8 mouse cellular contexts compared by ENCODE assay signal in genomic region chr12:103433986-103434731, GRCm38 (mm10). TPM values are rescaled to one million over a fixed set of nuclear protein-coding genes. Genes with fewer than 3 reads are reported as not detected.
DNase-seq lines count a peak whose midpoint lies in the region; ATAC-seq lines count a peak whose summit lies in the region.

Gene Ifi27 (plus strand): TSS chr12:103434211.

- no peaks in the 10 kb centered on the region for H3K4me1 ChIP-seq in hindbrain, embryonic 15.5 days (replicated peaks)
- H3K4me1 ChIP-seq in hindbrain, embryonic 11.5 days (replicated peaks; ENCODE audit: control insufficient read depth, insufficient read depth, low read length), result no peaks in the 10 kb centered on the region
- H3K4me1 ChIP-seq in kidney, embryonic 14.5 days (ENCODE audit: control insufficient read depth, insufficient read depth, low read length), result no peaks in the 10 kb centered on the region
- H3K4me1 ChIP-seq in limb, embryonic 15.5 days, result peaks cover 4% of the 10 kb centered on the region; the same call in 1 of the 2 replicates

- no peak within 1 kb of the TSS for H3K9ac ChIP-seq in hindbrain, embryonic 15.5 days
- H3K9ac ChIP-seq in hindbrain, embryonic 11.5 days (ENCODE audit: low read depth, low read length), result no peak within 1 kb of the TSS
- H3K9ac ChIP-seq in kidney, embryonic 14.5 days (ENCODE audit: low read depth, low read length), result no peak within 1 kb of the TSS
- no peak within 1 kb of the TSS for H3K9ac ChIP-seq in limb, embryonic 15.5 days

- no peak for ATAC-seq in hindbrain, embryonic 15.5 days (ENCODE audit: low FRiP score, low read depth)
- ATAC-seq in hindbrain, embryonic 11.5 days (ENCODE audit: low FRiP score), result no peak
- peak; percentile 92 for ATAC-seq in kidney, embryonic 14.5 days (ENCODE audit: low FRiP score, low TSS enrichment)
- peak; percentile 87 for ATAC-seq in limb, embryonic 15.5 days (ENCODE audit: insufficient number of reproducible peaks, low FRiP score, low TSS enrichment, low read depth)
- peak; percentile 91 for ATAC-seq in neutrophil, adult 5-6 weeks (ENCODE audit: extremely low read depth, insufficient number of reproducible peaks, low FRiP score, poor library complexity, severe bottlenecking)

- H3K27ac ChIP-seq in hindbrain, embryonic 15.5 days (replicated peaks), result no peak within 1 kb of the TSS
- H3K27ac ChIP-seq in hindbrain, embryonic 11.5 days (ENCODE audit: low read depth, low read length), result no peak within 1 kb of the TSS
- H3K27ac ChIP-seq in kidney, embryonic 14.5 days (ENCODE audit: low read depth, low read length), result no peak within 1 kb of the TSS
- H3K27ac ChIP-seq in limb, embryonic 15.5 days, result peak within 1 kb of the TSS; percentile 69

- H3K9me3 ChIP-seq in hindbrain, embryonic 15.5 days, result no peaks in the 10 kb centered on the region
- no peaks in the 10 kb centered on the region for H3K9me3 ChIP-seq in hindbrain, embryonic 11.5 days (ENCODE audit: control insufficient read depth, low read length)
- no peaks in the 10 kb centered on the region for H3K9me3 ChIP-seq in kidney, embryonic 14.5 days (ENCODE audit: control insufficient read depth, low read length)
- no peaks in the 10 kb centered on the region for H3K9me3 ChIP-seq in limb, embryonic 15.5 days

- no peaks in the 10 kb centered on the region for H3K27me3 ChIP-seq in hindbrain, embryonic 15.5 days
- H3K27me3 ChIP-seq in hindbrain, embryonic 11.5 days (ENCODE audit: control insufficient read depth, insufficient read depth, low read length), result no peaks in the 10 kb centered on the region
- H3K27me3 ChIP-seq in kidney, embryonic 14.5 days (ENCODE audit: control insufficient read depth, insufficient read depth, low read length), result no peaks in the 10 kb centered on the region
- no peaks in the 10 kb centered on the region for H3K27me3 ChIP-seq in limb, embryonic 15.5 days

- 76% methylated on average over 8 of the region's 8 CpGs for WGBS in hindbrain, embryonic 15.5 days
- 77% methylated on average over 8 of the region's 8 CpGs for WGBS in hindbrain, embryonic 11.5 days
- 50% methylated on average over 8 of the region's 8 CpGs for WGBS in kidney, embryonic 14.5 days
- WGBS in limb, embryonic 15.5 days, result 47% methylated on average over 8 of the region's 8 CpGs

- DNase-seq in hindbrain, embryonic 11.5 days (ENCODE audit: low spot score), result no peak
- peak; percentile 90 for DNase-seq in adrenal gland, adult 2 months
- peak; percentile 30 to 51 for DNase-seq in gastrocnemius, postnatal 4 days (ENCODE audit: low spot score in 2 of 2)
- DNase-seq in urinary bladder, postnatal 14 days (ENCODE audit: low spot score), result peak; percentile 60

- H3K4me3 ChIP-seq in hindbrain, embryonic 15.5 days, result no peak within 1 kb of the TSS
- H3K4me3 ChIP-seq in hindbrain, embryonic 11.5 days (ENCODE audit: low read depth, low read length), result no peak within 1 kb of the TSS
- H3K4me3 ChIP-seq in kidney, embryonic 14.5 days (ENCODE audit: low read length), result peak within 1 kb of the TSS; percentile 2; the same call in 1 of the 2 replicates
- peak within 1 kb of the TSS; percentile 27 for H3K4me3 ChIP-seq in limb, embryonic 15.5 days

- H3K36me3 ChIP-seq in hindbrain, embryonic 15.5 days, result no peaks in the 10 kb centered on the region
- H3K36me3 ChIP-seq in hindbrain, embryonic 11.5 days (ENCODE audit: control insufficient read depth, insufficient read depth, low read length), result no peaks in the 10 kb centered on the region
- no peaks in the 10 kb centered on the region for H3K36me3 ChIP-seq in kidney, embryonic 14.5 days (ENCODE audit: control insufficient read depth, insufficient read depth, low read length)
- no peaks in the 10 kb centered on the region for H3K36me3 ChIP-seq in limb, embryonic 15.5 days

- no peak within 1 kb of the TSS for H3K4me2 ChIP-seq in hindbrain, embryonic 15.5 days
- H3K4me2 ChIP-seq in hindbrain, embryonic 11.5 days (replicated peaks; ENCODE audit: low read depth, low read length), result no peak within 1 kb of the TSS
- peak within 1 kb of the TSS; percentile 11; the same call in 1 of the 2 replicates for H3K4me2 ChIP-seq in kidney, embryonic 14.5 days (replicated peaks; ENCODE audit: low read depth, low read length)
- H3K4me2 ChIP-seq in limb, embryonic 15.5 days, result peak within 1 kb of the TSS; percentile 38

RNA-seq across cellular contexts. Expression of gene Ifi27, which starts in this region (rescaled TPM):
- 14.4 and 18.4 TPM in 2 replicates for polyA plus RNA-seq in hindbrain, embryonic 15.5 days (2015; fragmentation: Nextera tagmentation; extraction: Ambion mirVana)
- polyA plus RNA-seq in hindbrain, embryonic 11.5 days (2014; fragmentation: Nextera tagmentation; extraction: Ambion mirVana), result 3.1 and 4.3 TPM in 2 replicates
- 1,000 to 10,000 TPM in 1 of 2 experiments, 100 to 1,000 TPM in 1; 923 to 1,715 TPM for total RNA-seq in adrenal gland, adult 2 months (2021)
- polyA plus RNA-seq in adrenal gland, adult 2 months (2012; rRNA removed), result 1,448 and 1,459 TPM in 2 replicates
- total RNA-seq in gastrocnemius, postnatal 4 days (2021), result 100 to 1,000 TPM; 146 to 155 TPM
- polyA plus RNA-seq in kidney, embryonic 14.5 days (2014; fragmentation: Nextera tagmentation; extraction: Ambion mirVana), result 22.3 and 22.5 TPM in 2 replicates
- 62.4 and 78.0 TPM in 2 replicates for polyA plus RNA-seq in limb, embryonic 15.5 days (2015; fragmentation: Nextera tagmentation; extraction: Ambion mirVana)
- 91.4 and 117 TPM in 2 replicates for total RNA-seq in neutrophil, adult 5-6 weeks (2017)

Comparison
In these comparisons a context has a peak if more than half of its experiments do, and no peak if none do; other contexts are left out.
1. RNA of gene Ifi27 (polyA plus RNA-seq): 1,448 to 1,459 TPM in adrenal gland, adult 2 months; 62.4 to 78.0 TPM in limb, embryonic 15.5 days, 22.3 to 22.5 TPM in kidney, embryonic 14.5 days, 14.4 to 18.4 TPM in hindbrain, embryonic 15.5 days and 3.1 to 4.3 TPM in hindbrain, embryonic 11.5 days; every median in the first group is over 10 times any median in the second.
2. ATAC-seq: peak in kidney, embryonic 14.5 days (single experiment), limb, embryonic 15.5 days (single experiment) and neutrophil, adult 5-6 weeks (single experiment); none in hindbrain, embryonic 15.5 days (single experiment) and hindbrain, embryonic 11.5 days (single experiment).
3. H3K4me2 ChIP-seq: peak in kidney, embryonic 14.5 days (single experiment) and limb, embryonic 15.5 days (single experiment); none in hindbrain, embryonic 15.5 days (single experiment) and hindbrain, embryonic 11.5 days (single experiment).
4. H3K4me3 ChIP-seq: peak in kidney, embryonic 14.5 days (single experiment) and limb, embryonic 15.5 days (single experiment); none in hindbrain, embryonic 15.5 days (single experiment) and hindbrain, embryonic 11.5 days (single experiment).